Mouse (Mus musculus): ENCODE results near the gene Aldh4a1. TPM values are rescaled to one million over a fixed set of nuclear protein-coding genes. Genes with fewer than 3 reads are reported as not detected.

The Aldh4a1 gene
- polyA plus RNA-seq, 1 experiment from 2014 or later: 30.7 TPM

DNA sequence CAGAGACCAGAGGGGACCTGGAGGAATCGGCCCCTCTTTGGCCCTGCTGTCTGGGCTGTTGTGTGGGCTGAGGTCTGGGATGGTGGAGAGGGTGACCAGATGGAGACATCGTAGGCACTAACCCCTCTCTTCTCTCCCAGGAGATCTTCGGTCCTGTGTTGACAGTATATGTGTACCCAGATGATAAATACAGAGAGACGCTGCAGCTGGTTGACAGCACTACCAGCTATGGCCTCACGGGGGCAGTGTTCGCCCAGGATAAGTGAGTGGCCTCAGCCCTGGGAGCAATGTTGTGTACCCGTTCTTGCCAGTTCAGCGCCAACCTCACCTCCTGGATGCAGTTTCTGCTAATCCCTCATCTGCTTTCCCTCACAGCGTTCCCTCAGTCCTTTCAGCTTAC is 21.3 kb downstream of the Aldh4a1 start:
- H3K9me3 ChIP-seq: no peaks in the 10 kb centered on the region
- peaks cover 11% of the 10 kb centered on the region; the same call in 1 of the 2 replicates for H3K4me1 ChIP-seq
- 14% methylated on average over 9 of the region's 9 CpGs for WGBS
- ATAC-seq (ENCODE audit: insufficient read depth, low FRiP score, low read depth): no peak
- H3K4me3 ChIP-seq (replicated peaks): no peak overlapping the region
- no peak overlapping the region for H3K9ac ChIP-seq
- H3K36me3 ChIP-seq: peaks cover 12% of the 10 kb centered on the region
- H3K27ac ChIP-seq: no peak overlapping the region
- H3K4me2 ChIP-seq: no peak overlapping the region
- H3K27me3 ChIP-seq (replicated peaks): peaks cover 3% of the 10 kb centered on the region; the same call in 1 of the 2 replicates

- 86% methylated on average over 7 of the region's 7 CpGs for WGBS
- H3K36me3 ChIP-seq: peaks cover 12% of the 10 kb centered on the region
Measured at GRCm38 (mm10) chr4:139646916-139647315, 24.2 kb downstream of the Aldh4a1 start.

GRCm38 (mm10) chr4:139650086-139650743 is 27.5 kb downstream of the Aldh4a1 start:
- no peak overlapping the region for H3K4me2 ChIP-seq
- H3K27me3 ChIP-seq (replicated peaks): no peaks in the 10 kb centered on the region
- no peaks in the 10 kb centered on the region for H3K9me3 ChIP-seq
- no peaks in the 10 kb centered on the region for H3K4me1 ChIP-seq
- H3K27ac ChIP-seq: no peak overlapping the region
- peaks cover 9% of the 10 kb centered on the region for H3K36me3 ChIP-seq
- WGBS: 73% methylated on average over 15 of the region's 15 CpGs
- H3K4me3 ChIP-seq (replicated peaks): no peak overlapping the region
- ATAC-seq (ENCODE audit: insufficient read depth, low FRiP score, low read depth): no peak
- no peak overlapping the region for H3K9ac ChIP-seq

More at GRCm38 (mm10) chr4:139646916-139647315, 24.2 kb downstream of the Aldh4a1 start:
- no peak for ATAC-seq (ENCODE audit: insufficient read depth, low FRiP score, low read depth)
- H3K9me3 ChIP-seq: no peaks in the 10 kb centered on the region
- no peak overlapping the region for H3K9ac ChIP-seq
- peaks cover 5% of the 10 kb centered on the region; the same call in 1 of the 2 replicates for H3K4me1 ChIP-seq
- H3K4me2 ChIP-seq: no peak overlapping the region
- H3K4me3 ChIP-seq (replicated peaks): no peak overlapping the region
- no peak overlapping the region for H3K27ac ChIP-seq
- no peaks in the 10 kb centered on the region; the same call in 1 of the 2 replicates for H3K27me3 ChIP-seq (replicated peaks)

DNA sequence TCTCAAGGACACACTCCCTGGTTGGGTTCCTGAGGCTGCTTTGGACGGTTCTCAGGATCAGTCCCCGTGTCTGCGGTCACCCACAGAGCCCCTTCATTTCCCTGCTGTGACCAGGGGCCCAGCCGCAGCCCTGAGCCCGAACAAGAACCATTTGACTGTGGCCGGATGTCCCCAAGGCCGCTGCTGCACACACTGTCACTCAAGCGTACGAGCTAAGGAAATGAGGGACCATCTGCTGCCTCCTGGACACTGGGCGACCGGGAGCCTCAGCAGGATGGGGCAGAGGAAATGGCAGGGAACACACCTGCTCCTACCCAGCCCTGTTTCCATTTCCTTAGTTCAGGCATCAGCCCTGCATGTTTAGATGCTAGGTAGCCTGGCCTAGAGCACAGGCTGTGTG is 28.2 kb downstream of the Aldh4a1 start:
- Histone ChIP-seq H3K4me1 (no peaks in the 10 kb centered on the region), H3K27ac (0 out of 2 replicates have a peak overlapping the region, but pooled peaks have one; percentile 4), H3K36me3 (peaks cover 8% of the 10 kb centered on the region), H3K4me2 (no peak overlapping the region), H3K27me3 (replicated peaks) (no peaks in the 10 kb centered on the region), H3K9me3 (no peaks in the 10 kb centered on the region), H3K9ac (no peak overlapping the region), H3K4me3 (replicated peaks) (no peak overlapping the region)
- no peak; the same call in 1 of the 2 replicates for ATAC-seq (ENCODE audit: insufficient read depth, low FRiP score, low read depth)
- 59% methylated on average over 11 of the region's 11 CpGs for WGBS

DNA sequence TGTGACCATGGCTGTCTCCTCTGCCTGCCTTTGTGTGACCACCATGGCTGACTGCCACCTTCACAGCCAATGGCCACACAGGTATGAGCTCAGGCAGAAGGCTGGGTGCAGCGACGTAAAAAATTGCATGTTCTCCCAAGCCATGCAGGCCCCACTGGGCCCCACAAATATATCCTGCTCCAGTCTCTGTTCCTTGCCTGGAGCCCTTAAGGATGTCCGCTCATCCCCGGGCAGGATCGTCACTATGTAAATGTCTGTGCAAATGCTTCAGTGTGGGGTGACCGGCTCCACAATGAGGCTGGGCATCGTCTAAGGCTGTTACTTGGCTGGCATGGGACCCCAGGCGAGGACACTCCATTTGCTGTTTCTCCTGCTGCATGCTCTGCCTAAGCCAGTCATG is 30.6 kb downstream of the Aldh4a1 start, which contains the start of gene Tas1r2:
TSS of gene Tas1r2 (plus strand) at position 301 of the 400 bp plus-strand sequence.
- no peak within 1 kb of the TSS for H3K4me2 ChIP-seq
- no peak within 1 kb of the TSS for H3K9ac ChIP-seq
- H3K27me3 ChIP-seq (replicated peaks): no peaks in the 10 kb centered on the region
- peaks cover 7% of the 10 kb centered on the region; the same call in 1 of the 2 replicates for H3K36me3 ChIP-seq
- H3K4me1 ChIP-seq: no peaks in the 10 kb centered on the region
- no peak within 1 kb of the TSS for H3K4me3 ChIP-seq (replicated peaks)
- no peaks in the 10 kb centered on the region for H3K9me3 ChIP-seq
- ATAC-seq (ENCODE audit: insufficient read depth, low FRiP score, low read depth): no peak
- no peak within 1 kb of the TSS for H3K27ac ChIP-seq
- WGBS: 76% methylated on average over 8 of the region's 8 CpGs

- WGBS: 87% methylated on average over 14 of the region's 14 CpGs
- no peak overlapping the region for H3K4me2 ChIP-seq
- H3K4me1 ChIP-seq: no peaks in the 10 kb centered on the region
- no peaks in the 10 kb centered on the region for H3K27me3 ChIP-seq (replicated peaks)
- H3K27ac ChIP-seq: no peak overlapping the region
- no peaks in the 10 kb centered on the region for H3K36me3 ChIP-seq
- no peak overlapping the region for H3K4me3 ChIP-seq (replicated peaks)
- no peak overlapping the region for H3K9ac ChIP-seq
- no peaks in the 10 kb centered on the region for H3K9me3 ChIP-seq
- no peak for ATAC-seq (ENCODE audit: insufficient read depth, low FRiP score, low read depth)
Measured at GRCm38 (mm10) chr4:139661897-139662296, 39.2 kb downstream of the Aldh4a1 start.

GRCm38 (mm10) chr4:139667632-139668031 is 45.0 kb downstream of the Aldh4a1 start:
- Histone ChIP-seq H3K4me3 (replicated peaks) (no peak overlapping the region), H3K27me3 (replicated peaks) (no peaks in the 10 kb centered on the region), H3K9me3 (no peaks in the 10 kb centered on the region), H3K27ac (no peak overlapping the region), H3K36me3 (no peaks in the 10 kb centered on the region), H3K4me2 (no peak overlapping the region), H3K9ac (no peak overlapping the region), H3K4me1 (no peaks in the 10 kb centered on the region)
- peak; percentile 47; the same call in 1 of the 2 replicates for ATAC-seq (ENCODE audit: insufficient read depth, low FRiP score, low read depth)
- 57% methylated on average over 6 of the region's 6 CpGs for WGBS

GRCm38 (mm10) chr4:139669847-139670246 is 47.2 kb downstream of the Aldh4a1 start:
- Histone ChIP-seq H3K4me2 (no peak overlapping the region), H3K4me3 (replicated peaks) (no peak overlapping the region), H3K27ac (no peak overlapping the region), H3K36me3 (no peaks in the 10 kb centered on the region), H3K27me3 (replicated peaks) (no peaks in the 10 kb centered on the region), H3K4me1 (no peaks in the 10 kb centered on the region), H3K9me3 (no peaks in the 10 kb centered on the region), H3K9ac (no peak overlapping the region)
- WGBS: 15% methylated on average over 6 of the region's 6 CpGs
- no peak for ATAC-seq (ENCODE audit: insufficient read depth, low FRiP score, low read depth)

DNA sequence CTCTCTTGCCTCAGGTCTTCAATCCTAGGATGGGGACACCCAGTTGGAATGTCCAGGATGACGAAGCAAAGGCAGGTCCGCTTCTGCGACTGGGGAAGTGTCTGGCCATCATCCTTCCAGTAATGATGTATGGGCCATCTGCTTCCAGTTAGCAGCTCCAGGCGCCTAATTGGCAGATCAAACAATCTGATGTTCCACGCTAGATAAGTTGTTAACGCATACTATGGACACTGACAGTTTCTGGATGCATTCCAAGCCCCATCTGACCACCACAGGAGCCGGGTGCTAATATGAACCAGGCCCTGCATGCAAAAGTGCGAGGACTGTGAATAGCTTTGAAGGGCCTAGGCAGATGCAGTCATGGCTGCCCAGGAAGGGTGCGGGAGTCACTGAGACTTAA is 53.0 kb downstream of the Aldh4a1 start:
- Histone ChIP-seq H3K36me3 (no peaks in the 10 kb centered on the region), H3K4me2 (no peak overlapping the region), H3K27me3 (replicated peaks) (no peaks in the 10 kb centered on the region), H3K9me3 (no peaks in the 10 kb centered on the region), H3K4me3 (replicated peaks) (no peak overlapping the region), H3K9ac (no peak overlapping the region), H3K27ac (no peak overlapping the region), H3K4me1 (no peaks in the 10 kb centered on the region)
- 53% methylated on average over 9 of the region's 9 CpGs for WGBS
- ATAC-seq (ENCODE audit: insufficient read depth, low FRiP score, low read depth): no peak

DNA sequence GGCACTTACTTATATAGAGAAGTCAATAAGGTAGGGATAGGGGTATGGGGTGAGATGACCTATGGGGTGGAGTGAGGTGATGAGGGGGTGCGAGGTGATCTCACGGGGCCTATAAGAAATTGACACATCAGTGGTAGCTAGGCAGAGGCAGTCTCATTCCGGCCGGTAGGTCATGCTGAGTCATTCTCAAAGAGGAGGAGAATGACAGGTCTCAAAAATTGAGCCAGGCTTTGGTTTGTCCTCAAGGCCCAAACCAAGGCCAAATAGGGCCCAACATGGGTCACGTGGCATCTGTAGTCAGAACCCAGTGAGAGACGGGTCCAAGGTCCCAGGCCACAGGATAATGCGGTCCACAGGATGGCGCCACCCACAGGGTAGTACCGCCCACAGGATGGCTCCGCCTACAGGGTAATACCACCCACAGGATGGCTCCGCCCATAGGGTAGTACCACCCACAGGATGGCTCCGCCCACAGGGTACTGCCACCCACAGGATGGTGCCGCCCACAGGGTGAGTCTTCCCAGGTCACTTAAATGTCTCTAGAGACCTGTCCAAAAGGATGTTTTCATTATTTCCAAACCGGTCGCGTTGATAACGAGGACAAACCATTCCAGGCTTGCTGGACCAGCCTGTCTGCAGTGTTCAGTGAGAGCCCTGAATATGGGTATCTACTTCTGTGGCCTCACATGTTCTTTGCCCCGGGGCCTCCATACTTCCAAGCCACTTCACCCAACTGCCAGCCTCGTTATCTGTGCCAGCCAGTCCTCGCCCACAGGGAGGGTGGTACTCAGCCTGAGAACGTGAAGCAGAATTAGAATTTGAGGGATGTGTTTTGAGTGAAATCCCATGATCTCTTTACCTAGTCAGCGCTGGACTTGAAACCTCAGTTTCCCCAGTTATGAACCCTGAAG is 61.3 kb downstream of the Aldh4a1 start:
- Histone ChIP-seq H3K4me3 (replicated peaks) (no peak overlapping the region), H3K27me3 (replicated peaks) (no peaks in the 10 kb centered on the region), H3K9me3 (no peaks in the 10 kb centered on the region), H3K36me3 (no peaks in the 10 kb centered on the region), H3K9ac (no peak overlapping the region), H3K4me1 (no peaks in the 10 kb centered on the region), H3K27ac (no peak overlapping the region), H3K4me2 (no peak overlapping the region)
- no peak; the same call in 1 of the 2 replicates for ATAC-seq (ENCODE audit: insufficient read depth, low FRiP score, low read depth)
- 79% methylated on average over 22 of the region's 22 CpGs for WGBS

- no peak overlapping the region for H3K4me3 ChIP-seq (replicated peaks)
- no peak for ATAC-seq (ENCODE audit: insufficient read depth, low FRiP score, low read depth)
- no peaks in the 10 kb centered on the region for H3K36me3 ChIP-seq
- no peaks in the 10 kb centered on the region for H3K9me3 ChIP-seq
- H3K4me1 ChIP-seq: 0 out of 2 replicates have a peak, but pooled peaks cover 1% of the 10 kb centered on the region
- H3K4me2 ChIP-seq: no peak overlapping the region
- H3K27ac ChIP-seq: no peak overlapping the region
- H3K9ac ChIP-seq: no peak overlapping the region
- no peaks in the 10 kb centered on the region for H3K27me3 ChIP-seq (replicated peaks)
- 9% methylated on average over 3 of the region's 3 CpGs for WGBS
Measured at GRCm38 (mm10) chr4:139684639-139685017, 62.0 kb downstream of the Aldh4a1 start.

DNA sequence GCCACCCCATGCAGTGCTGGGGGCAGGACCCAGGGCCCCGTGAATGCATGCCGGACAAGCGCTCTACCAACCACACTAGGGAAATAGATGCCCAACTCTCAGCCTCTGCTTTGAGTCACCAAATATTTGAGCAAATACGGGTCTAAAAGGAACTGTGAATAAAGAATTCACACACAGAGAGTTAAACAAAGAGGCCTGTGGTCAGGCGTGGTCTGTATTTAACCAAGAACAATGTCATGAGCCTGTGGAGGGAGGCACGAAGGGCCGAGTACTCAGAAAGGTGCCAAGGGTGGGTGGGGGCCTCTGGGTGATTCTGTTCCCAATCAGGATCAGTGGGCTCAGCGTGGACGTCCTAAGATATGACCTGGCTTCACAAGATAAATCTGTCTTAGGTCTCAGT is 65.4 kb downstream of the Aldh4a1 start:
- Histone ChIP-seq H3K9ac (no peak overlapping the region), H3K27me3 (replicated peaks) (no peaks in the 10 kb centered on the region), H3K27ac (no peak overlapping the region), H3K4me3 (replicated peaks) (no peak overlapping the region), H3K36me3 (no peaks in the 10 kb centered on the region), H3K4me2 (no peak overlapping the region), H3K4me1 (0 out of 2 replicates have a peak, but pooled peaks cover 3% of the 10 kb centered on the region), H3K9me3 (no peaks in the 10 kb centered on the region)
- ATAC-seq (ENCODE audit: insufficient read depth, low FRiP score, low read depth): peak; percentile 45; the same call in 1 of the 2 replicates
- WGBS: 50% methylated on average over 9 of the region's 9 CpGs

Data from stomach, embryonic 15.5 days (tissue).